Comparison of ENCODE assay signal across 8 mouse cellular contexts in genomic region chr10:8133451-8133952, GRCm38 (mm10).
DNase-seq lines count a peak whose midpoint lies in the region; TF ChIP-seq lines count a peak whose summit lies in the region.

No protein-coding gene starts in this region.

- no peaks in the 10 kb centered on the region for H3K27me3 ChIP-seq in kidney, adult 2 months (replicated peaks; ENCODE audit: control insufficient read depth, insufficient read depth, low read length)

- H3K4me1 ChIP-seq in kidney, adult 2 months (ENCODE audit: control insufficient read depth, insufficient read depth, low read length): no peaks in the 10 kb centered on the region

- no peaks in the 10 kb centered on the region for H3K36me3 ChIP-seq in kidney, adult 2 months (ENCODE audit: control insufficient read depth, insufficient read depth, low read length)

- WGBS in kidney, adult 2 months: 74% methylated on average over 13 of the region's 13 CpGs

- TF ChIP-seq CTCF in kidney, adult 2 months (conservative IDR thresholded peaks at IDR 0.05; ENCODE audit: insufficient read depth, insufficient read length, low read depth, low read length): no peak

- H3K27ac ChIP-seq in kidney, adult 2 months (ENCODE audit: insufficient read depth, low read depth, low read length): no peak overlapping the region

- H3K4me3 ChIP-seq in kidney, adult 2 months (ENCODE audit: insufficient read depth, low read depth, low read length): no peak overlapping the region

- TF ChIP-seq POLR2A in kidney, adult 2 months (IDR thresholded peaks at IDR 0.05; ENCODE audit: low read depth, low read length): no peak

- peak; percentile 34 for DNase-seq in CD4-positive helper T cell, adult 2 months (ENCODE audit: low read depth, low spot score)
- peak; percentile 21 for DNase-seq in ES-CJ7 (ENCODE audit: low read depth, low spot score)
- DNase-seq in forelimb bud, embryonic 11.5 days (ENCODE audit: low read depth, low spot score): peak; percentile 29
- DNase-seq in lung, postnatal 10 days: peak; percentile 27
- no peak for DNase-seq in gastrocnemius, postnatal 4 days (ENCODE audit: low spot score in 2 of 2)
- DNase-seq in urinary bladder, postnatal 4 days (ENCODE audit: low spot score in 2 of 2): no peak
- DNase-seq in kidney, adult 2 months: no peak
- no peak for DNase-seq in frontal cortex, postnatal 14 days (ENCODE audit: low spot score in 2 of 2)

Comparison
In these comparisons a context has a peak if more than half of its experiments do, and no peak if none do; other contexts are left out.
1. DNase-seq: peak in CD4-positive helper T cell, adult 2 months (single experiment), ES-CJ7 (single experiment), forelimb bud, embryonic 11.5 days (single experiment) and lung, postnatal 10 days (single experiment); none in gastrocnemius, postnatal 4 days (0 of 2), urinary bladder, postnatal 4 days (0 of 2), kidney, adult 2 months (single experiment) and frontal cortex, postnatal 14 days (0 of 2).